Mouse (Mus musculus): ENCODE results near the gene Lgr6. TPM values are rescaled to one million over a fixed set of nuclear protein-coding genes. Genes with fewer than 3 reads are reported as not detected.

Lgr6 gene
- polyA plus RNA-seq, 1 experiment from 2014 or later = 0.76 TPM

DNA sequence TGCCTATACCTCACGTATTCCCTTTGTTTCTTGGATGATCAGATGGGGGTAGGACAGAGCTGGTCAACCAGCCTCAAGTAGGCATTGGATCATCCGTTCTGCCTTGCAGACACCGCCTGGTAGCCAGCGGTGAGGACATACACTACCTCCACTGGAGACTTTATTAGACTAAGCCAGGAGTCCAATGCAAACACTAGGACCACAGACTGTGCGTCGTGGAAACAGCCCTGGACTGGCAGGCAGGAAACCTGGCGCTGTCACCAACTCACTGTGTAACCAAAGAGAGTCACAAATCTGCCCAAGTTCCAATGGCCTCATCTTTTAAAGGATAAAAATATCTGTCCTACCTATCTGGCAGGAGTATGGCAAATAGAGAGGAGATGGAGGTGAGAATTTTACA, 108.6 kb downstream of the Lgr6 start:
- Histone ChIP-seq H3K4me3 (ENCODE audit: low read length) (no peak overlapping the region), H3K27ac (ENCODE audit: low read length) (no peak overlapping the region), H3K4me2 (replicated peaks; ENCODE audit: low read depth, low read length) (no peak overlapping the region), H3K27me3 (ENCODE audit: insufficient read depth, low read length) (no peaks in the 10 kb centered on the region), H3K9me3 (ENCODE audit: low read length) (no peaks in the 10 kb centered on the region), H3K4me1 (ENCODE audit: insufficient read depth, low read length) (peaks cover 12% of the 10 kb centered on the region), H3K9ac (replicated peaks; ENCODE audit: low read length) (no peak overlapping the region), H3K36me3 (ENCODE audit: insufficient read depth, low read length) (no peaks in the 10 kb centered on the region)
- WGBS = 89% methylated on average over 7 of the region's 7 CpGs
- no peak for ATAC-seq (ENCODE audit: low FRiP score, low TSS enrichment)

DNA sequence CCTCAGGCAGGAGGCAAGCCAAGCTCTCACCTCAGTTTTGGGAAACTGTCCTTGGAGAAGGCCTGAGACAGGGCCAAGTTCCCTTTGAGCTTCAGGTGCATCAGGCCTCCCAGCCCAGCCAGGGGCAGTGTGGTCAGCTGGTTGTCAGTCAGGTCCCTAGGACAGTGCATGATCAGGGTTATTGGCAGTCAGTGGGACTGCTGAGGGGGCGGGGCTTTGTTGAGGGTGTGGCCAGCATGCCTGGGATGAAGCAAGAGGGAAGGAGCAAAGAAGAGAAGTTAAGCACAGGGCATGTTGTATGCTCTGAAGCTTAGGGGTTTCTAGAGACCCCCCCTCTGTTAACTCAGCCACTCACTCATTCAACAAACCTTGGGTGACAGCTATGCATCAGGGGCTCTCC, 109.1 kb downstream of the Lgr6 start:
- no peak for ATAC-seq (ENCODE audit: low FRiP score, low TSS enrichment)
- Histone ChIP-seq H3K4me1 (ENCODE audit: insufficient read depth, low read length) (peaks cover 12% of the 10 kb centered on the region), H3K27me3 (ENCODE audit: insufficient read depth, low read length) (no peaks in the 10 kb centered on the region), H3K27ac (ENCODE audit: low read length) (no peak overlapping the region), H3K4me3 (ENCODE audit: low read length) (no peak overlapping the region), H3K4me2 (replicated peaks; ENCODE audit: low read depth, low read length) (no peak overlapping the region), H3K9me3 (ENCODE audit: low read length) (no peaks in the 10 kb centered on the region), H3K9ac (replicated peaks; ENCODE audit: low read length) (no peak overlapping the region), H3K36me3 (ENCODE audit: insufficient read depth, low read length) (no peaks in the 10 kb centered on the region)
- WGBS = 38% methylated on average over 1 of the region's 1 CpGs

DNA sequence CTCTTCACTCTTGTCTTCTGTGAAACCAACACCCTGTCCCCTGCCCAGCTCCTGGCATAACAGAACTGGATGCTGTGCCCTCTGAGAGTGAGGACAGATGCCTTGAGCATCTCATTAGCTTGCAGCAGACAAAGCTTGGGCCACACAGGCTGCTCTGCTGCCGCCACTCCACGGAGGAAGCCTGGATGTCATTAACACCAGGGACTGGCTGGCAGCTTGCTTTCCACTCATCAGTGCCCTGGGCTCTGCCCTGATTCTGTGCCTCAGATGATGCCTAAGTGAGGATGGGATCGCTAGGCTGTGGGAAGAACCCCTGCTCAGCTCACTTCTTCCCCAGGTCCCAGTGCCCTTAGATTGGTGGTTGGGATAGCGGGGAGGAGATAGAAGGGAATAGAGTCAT, 109.6 kb downstream of the Lgr6 start:
- Histone ChIP-seq H3K27ac (ENCODE audit: low read length) (no peak overlapping the region), H3K27me3 (ENCODE audit: insufficient read depth, low read length) (no peaks in the 10 kb centered on the region), H3K9ac (replicated peaks; ENCODE audit: low read length) (no peak overlapping the region), H3K4me3 (ENCODE audit: low read length) (no peak overlapping the region), H3K4me1 (ENCODE audit: insufficient read depth, low read length) (peaks cover 12% of the 10 kb centered on the region), H3K9me3 (ENCODE audit: low read length) (no peaks in the 10 kb centered on the region), H3K4me2 (replicated peaks; ENCODE audit: low read depth, low read length) (no peak overlapping the region), H3K36me3 (ENCODE audit: insufficient read depth, low read length) (no peaks in the 10 kb centered on the region)
- no peak for ATAC-seq (ENCODE audit: low FRiP score, low TSS enrichment)
- 75% methylated on average over 4 of the region's 4 CpGs for WGBS

GRCm38 (mm10) chr1:134994739-134995138, 110.3 kb downstream of the Lgr6 start:
- Histone ChIP-seq H3K4me1 (ENCODE audit: insufficient read depth, low read length) (peaks cover 12% of the 10 kb centered on the region), H3K36me3 (ENCODE audit: insufficient read depth, low read length) (no peaks in the 10 kb centered on the region), H3K27me3 (ENCODE audit: insufficient read depth, low read length) (0 out of 2 replicates have a peak, but pooled peaks cover 2% of the 10 kb centered on the region), H3K4me2 (replicated peaks; ENCODE audit: low read depth, low read length) (no peak overlapping the region), H3K9ac (replicated peaks; ENCODE audit: low read length) (no peak overlapping the region), H3K27ac (ENCODE audit: low read length) (no peak overlapping the region), H3K9me3 (ENCODE audit: low read length) (no peaks in the 10 kb centered on the region), H3K4me3 (ENCODE audit: low read length) (no peak overlapping the region)
- no peak for ATAC-seq (ENCODE audit: low FRiP score, low TSS enrichment)
- WGBS = 83% methylated on average over 3 of the region's 3 CpGs

DNA sequence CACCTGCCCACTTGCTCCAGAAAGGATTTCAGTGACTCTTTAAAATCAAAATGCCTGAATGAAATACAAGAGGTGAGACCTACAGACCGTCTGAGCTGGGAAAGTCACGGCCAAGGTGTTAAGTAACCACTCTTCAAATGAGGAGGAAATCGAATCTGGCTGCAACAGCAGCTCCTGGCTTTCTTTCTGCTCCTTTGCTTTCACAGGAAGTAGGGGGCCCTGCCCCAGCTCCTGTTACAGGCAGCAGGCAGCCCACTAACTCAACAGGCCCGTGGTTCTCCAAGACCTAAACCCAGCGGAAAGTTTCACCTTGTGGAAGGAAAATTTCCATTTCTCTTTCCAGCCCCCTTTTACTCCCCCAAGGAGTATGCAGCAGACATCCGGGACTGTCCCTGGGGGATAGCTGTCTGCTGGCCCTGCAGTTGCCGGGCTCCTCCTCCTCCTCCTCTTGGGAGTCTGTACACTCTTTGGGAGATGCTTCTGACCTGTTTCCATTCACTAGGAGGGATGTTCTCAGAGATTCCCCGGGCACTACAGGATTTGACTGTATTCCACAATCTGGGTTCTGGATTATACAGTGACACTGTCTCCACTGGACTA, 112.9 kb downstream of the Lgr6 start:
- Histone ChIP-seq H3K36me3 (ENCODE audit: insufficient read depth, low read length) (no peaks in the 10 kb centered on the region), H3K27me3 (ENCODE audit: insufficient read depth, low read length) (peaks cover 11% of the 10 kb centered on the region; the same call in 1 of the 2 replicates), H3K27ac (ENCODE audit: low read length) (0 out of 2 replicates have a peak overlapping the region, but pooled peaks have one; percentile 5), H3K9me3 (ENCODE audit: low read length) (no peaks in the 10 kb centered on the region), H3K9ac (replicated peaks; ENCODE audit: low read length) (0 out of 2 replicates have a peak overlapping the region, but pooled peaks have one; percentile 44), H3K4me3 (ENCODE audit: low read length) (no peak overlapping the region), H3K4me2 (replicated peaks; ENCODE audit: low read depth, low read length) (peak overlapping the region; percentile 14; the same call in 1 of the 2 replicates), H3K4me1 (ENCODE audit: insufficient read depth, low read length) (peaks cover 18% of the 10 kb centered on the region)
- WGBS = 11% methylated on average over 8 of the region's 8 CpGs
- peak; percentile 64; the same call in 1 of the 2 replicates for ATAC-seq (ENCODE audit: low FRiP score, low TSS enrichment)

GRCm38 (mm10) chr1:134989372-134989771, 115.7 kb downstream of the Lgr6 start:
- H3K9ac ChIP-seq (replicated peaks; ENCODE audit: low read length) = no peak overlapping the region
- no peak overlapping the region for H3K4me3 ChIP-seq (ENCODE audit: low read length)
- no peak overlapping the region for H3K4me2 ChIP-seq (replicated peaks; ENCODE audit: low read depth, low read length)
- no peak overlapping the region for H3K27ac ChIP-seq (ENCODE audit: low read length)
- H3K9me3 ChIP-seq (ENCODE audit: low read length) = no peaks in the 10 kb centered on the region
- no peak for ATAC-seq (ENCODE audit: low FRiP score, low TSS enrichment)
- H3K4me1 ChIP-seq (ENCODE audit: insufficient read depth, low read length) = peaks cover 18% of the 10 kb centered on the region
- H3K27me3 ChIP-seq (ENCODE audit: insufficient read depth, low read length) = peaks cover 11% of the 10 kb centered on the region; the same call in 1 of the 2 replicates
- WGBS = 7% methylated on average over 7 of the region's 7 CpGs
- H3K36me3 ChIP-seq (ENCODE audit: insufficient read depth, low read length) = no peaks in the 10 kb centered on the region

DNA sequence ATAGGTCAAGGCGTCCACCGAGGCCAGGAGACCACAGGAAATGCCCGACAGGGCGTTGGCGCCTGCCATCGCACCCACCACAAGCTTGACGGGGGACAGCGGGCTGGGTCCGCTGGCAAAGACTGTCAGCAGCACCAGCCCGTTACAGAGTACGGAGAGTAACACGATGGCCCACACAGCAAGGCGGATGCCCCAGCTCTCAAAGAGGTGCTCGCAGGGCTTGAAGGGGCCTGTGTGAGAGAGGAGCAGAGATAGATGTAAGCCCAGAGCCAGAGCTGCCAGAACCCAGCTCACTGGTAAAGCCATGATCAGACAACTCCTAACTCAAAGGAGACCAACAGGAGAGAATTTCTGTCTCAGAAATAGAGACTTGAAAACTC, 117.1 kb downstream of the Lgr6 start:
- Histone ChIP-seq H3K36me3 (ENCODE audit: insufficient read depth, low read length) (no peaks in the 10 kb centered on the region), H3K9ac (replicated peaks; ENCODE audit: low read length) (peak overlapping the region; percentile 63), H3K27ac (ENCODE audit: low read length) (no peak overlapping the region), H3K4me2 (replicated peaks; ENCODE audit: low read depth, low read length) (peak overlapping the region; percentile 93), H3K4me1 (ENCODE audit: insufficient read depth, low read length) (peaks cover 18% of the 10 kb centered on the region), H3K27me3 (ENCODE audit: insufficient read depth, low read length) (peaks cover 11% of the 10 kb centered on the region; the same call in 1 of the 2 replicates), H3K4me3 (ENCODE audit: low read length) (peak overlapping the region; percentile 47), H3K9me3 (ENCODE audit: low read length) (no peaks in the 10 kb centered on the region)
- ATAC-seq (ENCODE audit: low FRiP score, low TSS enrichment) = no peak
- 7% methylated on average over 14 of the region's 14 CpGs for WGBS

DNA sequence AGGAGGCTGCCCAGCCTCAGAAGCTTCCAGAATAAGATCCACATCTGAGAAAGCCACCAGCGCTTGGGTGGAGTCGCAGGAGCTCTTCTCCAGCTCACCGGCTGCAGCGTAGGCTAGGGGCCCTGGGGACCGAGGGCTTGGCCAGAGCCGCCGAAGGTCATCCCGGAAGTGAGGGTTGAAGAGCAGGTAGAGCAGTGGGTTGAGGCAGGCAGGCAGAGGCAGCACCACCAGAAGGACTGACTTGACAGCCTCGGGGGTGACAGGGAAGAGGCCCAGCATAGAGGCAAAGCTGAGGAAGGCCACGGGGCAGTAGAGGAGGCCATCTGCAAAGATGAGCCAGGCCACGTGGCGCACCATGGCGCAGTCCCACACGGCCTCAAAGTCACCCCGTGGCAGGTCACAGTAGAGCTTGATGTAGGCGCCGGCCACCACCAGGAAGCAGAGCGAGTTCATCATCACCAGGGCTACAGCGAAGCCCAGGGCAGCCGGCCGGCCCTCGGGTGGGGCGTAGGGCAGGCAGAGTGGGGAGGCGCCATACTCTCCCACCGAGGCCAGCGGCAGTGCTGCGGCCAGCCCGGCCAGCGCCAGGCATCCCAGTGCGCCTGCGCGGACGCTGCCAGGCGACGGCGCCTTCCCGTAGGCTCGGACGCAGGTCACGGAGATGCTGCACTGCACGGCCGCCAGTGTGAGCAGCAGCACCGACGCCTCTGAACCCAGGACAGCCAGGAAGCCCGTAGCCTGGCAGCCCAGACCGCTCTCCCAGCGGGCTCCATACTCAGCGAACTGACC, 117.7 kb downstream of the Lgr6 start:
- peaks cover 14% of the 10 kb centered on the region for H3K4me1 ChIP-seq (ENCODE audit: insufficient read depth, low read length)
- peak overlapping the region; percentile 93 for H3K4me2 ChIP-seq (replicated peaks; ENCODE audit: low read depth, low read length)
- H3K9me3 ChIP-seq (ENCODE audit: low read length) = no peaks in the 10 kb centered on the region
- H3K4me3 ChIP-seq (ENCODE audit: low read length) = peak overlapping the region; percentile 47
- peak overlapping the region; percentile 63 for H3K9ac ChIP-seq (replicated peaks; ENCODE audit: low read length)
- H3K27me3 ChIP-seq (ENCODE audit: insufficient read depth, low read length) = peaks cover 11% of the 10 kb centered on the region; the same call in 1 of the 2 replicates
- WGBS = 30% methylated on average over 48 of the region's 48 CpGs
- no peaks in the 10 kb centered on the region for H3K36me3 ChIP-seq (ENCODE audit: insufficient read depth, low read length)
- peak; percentile 55 for ATAC-seq (ENCODE audit: low FRiP score, low TSS enrichment)
- no peak overlapping the region for H3K27ac ChIP-seq (ENCODE audit: low read length)

GRCm38 (mm10) chr1:134972920-134973319, 132.2 kb downstream of the Lgr6 start:
- Histone ChIP-seq H3K4me2 (replicated peaks; ENCODE audit: low read depth, low read length) (no peak overlapping the region), H3K4me3 (ENCODE audit: low read length) (no peak overlapping the region), H3K9me3 (ENCODE audit: low read length) (no peaks in the 10 kb centered on the region), H3K9ac (replicated peaks; ENCODE audit: low read length) (no peak overlapping the region), H3K4me1 (ENCODE audit: insufficient read depth, low read length) (no peaks in the 10 kb centered on the region), H3K27me3 (ENCODE audit: insufficient read depth, low read length) (no peaks in the 10 kb centered on the region), H3K27ac (ENCODE audit: low read length) (no peak overlapping the region), H3K36me3 (ENCODE audit: insufficient read depth, low read length) (peaks cover 34% of the 10 kb centered on the region)
- WGBS = 72% methylated on average over 1 of the region's 1 CpGs
- no peak for ATAC-seq (ENCODE audit: low FRiP score, low TSS enrichment)

- Histone ChIP-seq H3K9me3 (ENCODE audit: low read length) (no peaks in the 10 kb centered on the region), H3K27ac (ENCODE audit: low read length) (no peak overlapping the region), H3K36me3 (ENCODE audit: insufficient read depth, low read length) (peaks cover 19% of the 10 kb centered on the region), H3K4me2 (replicated peaks; ENCODE audit: low read depth, low read length) (no peak overlapping the region), H3K4me3 (ENCODE audit: low read length) (no peak overlapping the region), H3K27me3 (ENCODE audit: insufficient read depth, low read length) (no peaks in the 10 kb centered on the region), H3K4me1 (ENCODE audit: insufficient read depth, low read length) (peaks cover 14% of the 10 kb centered on the region), H3K9ac (replicated peaks; ENCODE audit: low read length) (no peak overlapping the region)
- no peak for ATAC-seq (ENCODE audit: low FRiP score, low TSS enrichment)
- WGBS = 96% methylated on average over 2 of the region's 2 CpGs
These were observed 139.6 kb downstream of the Lgr6 start for GRCm38 (mm10) chr1:134965430-134965829.
